Mouse (Mus musculus) heart, embryonic 14.5 days (tissue): ENCODE results near the gene Gnb2. TPM values are rescaled to one million over a fixed set of nuclear protein-coding genes. Genes with fewer than 3 reads are reported as not detected.

Source experiments
- ATAC-seq: fragments of 200-750 bp; cut with Nextera tagmentation; 2 replicates; pipeline ENCODE4 v1.8.0; 2017; ENCODE audit warnings: low read depth, moderate TSS enrichment; ENCODE audit not compliant: insufficient number of reproducible peaks, insufficient read depth, low FRiP score
- H3K27ac ChIP-seq, 2 experiments: fragments of 200-500 bp in 1 of 2; fragments of 300-500 bp in 1 of 2; sonication (generic) in 1 of 2; replicated peaks in 1 of 2; 2 replicates each; pipeline ENCODE4 v1.5.1; 2012 to 2014; ENCODE audit warnings: low read depth in 2 of 2, low read length in 2 of 2, control low read depth in 1 of 2, mild to moderate bottlenecking in 1 of 2, mixed read lengths in 1 of 2; ENCODE audit not compliant: control insufficient read depth in 1 of 2, insufficient read depth in 1 of 2
- H3K27me3 ChIP-seq: fragments of 300-500 bp; sonication (generic); 2 replicates; pipeline ENCODE4 v1.6.1; 2014; ENCODE audit warnings: mild to moderate bottlenecking, low read length, control low read depth; ENCODE audit not compliant: control insufficient read depth, insufficient read depth
- H3K36me3 ChIP-seq: fragments of 300-500 bp; sonication (generic); 2 replicates; pipeline ENCODE4 v1.6.1; 2014; ENCODE audit warnings: mild to moderate bottlenecking, control low read depth, low read length, mixed read lengths; ENCODE audit not compliant: control insufficient read depth, insufficient read depth
- H3K4me1 ChIP-seq, 2 experiments: fragments of 200-500 bp in 1 of 2; fragments of 300-500 bp in 1 of 2; sonication (generic) in 1 of 2; 2 replicates each; pipeline ENCODE4 v1.6.1; 2012 to 2014; ENCODE audit warnings: low read length in 2 of 2, control low read depth in 1 of 2, mixed read lengths in 1 of 2; ENCODE audit not compliant: control insufficient read depth in 2 of 2, insufficient read depth in 2 of 2
- H3K4me2 ChIP-seq: fragments of 300-500 bp; sonication (generic); 2 replicates; pipeline ENCODE4 v1.6.1; 2014; ENCODE audit warnings: mild to moderate bottlenecking, low read length
- H3K4me3 ChIP-seq, 2 experiments: fragments of 200-500 bp in 1 of 2; fragments of 300-500 bp in 1 of 2; sonication (generic) in 1 of 2; 2 replicates each; pipeline ENCODE4 v1.5.1; 2012 to 2014; ENCODE audit warnings: low read length in 2 of 2, mild to moderate bottlenecking in 2 of 2, control low read depth in 1 of 2, low read depth in 1 of 2, moderate library complexity in 1 of 2; ENCODE audit not compliant: control insufficient read depth in 1 of 2, insufficient read depth in 1 of 2
- H3K9ac ChIP-seq: fragments of 300-500 bp; sonication (generic); 2 replicates; pipeline ENCODE4 v1.6.1; 2014; ENCODE audit warnings: mild to moderate bottlenecking, low read length
- H3K9me3 ChIP-seq: fragments of 300-500 bp; sonication (generic); 2 replicates; pipeline ENCODE4 v1.6.1; 2016; ENCODE audit warnings: low read length, control low read depth; ENCODE audit not compliant: control insufficient read depth
- WGBS: fragments of 180-500 bp; shearing (Covaris S2); extraction: QIAGEN DNeasy Blood & Tissue Kit; methylation state at CpG from one replicate; pipeline ENCODE4 v1.1.7; 2014; 5-methylcytosine and 5-hydroxymethylcytosine counted together
- polyA plus RNA-seq: library from polyadenylated mRNA; unstranded; fragments of >200 nt; fragmentation: Nextera tagmentation; extraction: Ambion mirVana; gene quantifications from 2 replicates; pipeline ENCODE4 v1.2.1, GENCODE M21; 2014

Gnb2 gene
- polyA plus RNA-seq, 1 experiment from 2014 or later = 340 TPM

GRCm38 (mm10) chr5:137539291-137539801 lies 6.0 kb upstream of the Gnb2 start:
- Histone ChIP-seq H3K9ac (0 out of 2 replicates have a peak overlapping the region, but pooled peaks have one; percentile 16), H3K4me2 (no peak overlapping the region), H3K4me1 (peaks cover 3 to 6% of the 10 kb centered on the region in 2 experiments; a peak in 3 of 4 replicates), H3K27me3 (no peaks in the 10 kb centered on the region), H3K9me3 (no peaks in the 10 kb centered on the region), H3K4me3 (no peak overlapping the region), H3K36me3 (no peaks in the 10 kb centered on the region), H3K27ac (no peak overlapping the region)
- 34% methylated on average over 7 of the region's 7 CpGs for WGBS
- ATAC-seq = no peak

DNA sequence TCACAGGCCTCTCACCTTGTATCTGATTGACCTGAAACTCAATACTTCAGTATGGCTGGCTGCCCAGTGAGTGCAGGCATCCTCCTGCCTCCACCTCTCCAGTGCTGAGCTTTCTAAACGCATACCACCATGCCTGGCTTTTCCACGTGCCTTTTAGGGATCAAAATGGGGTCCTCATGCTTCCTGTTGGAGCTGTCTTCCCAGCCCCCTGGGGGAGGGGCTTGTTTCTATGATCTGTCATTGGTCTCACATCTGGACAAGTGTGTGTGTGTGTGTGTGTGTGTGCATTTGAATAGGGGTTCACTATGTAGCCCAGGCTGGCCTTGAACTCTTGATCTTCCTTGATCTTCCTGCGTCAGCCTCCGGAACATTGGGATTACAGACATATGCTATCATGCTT lies 4.2 kb upstream of the Gnb2 start:
- WGBS = 59% methylated on average over 4 of the region's 4 CpGs
- no peak overlapping the region for H3K4me3 ChIP-seq
- H3K9me3 ChIP-seq = no peaks in the 10 kb centered on the region
- H3K9ac ChIP-seq = no peak overlapping the region
- no peaks in the 10 kb centered on the region for H3K36me3 ChIP-seq
- no peak overlapping the region for H3K4me2 ChIP-seq
- ATAC-seq = no peak
- peaks cover 3 to 6% of the 10 kb centered on the region in 2 experiments; a peak in 3 of 4 replicates for H3K4me1 ChIP-seq
- H3K27me3 ChIP-seq = no peaks in the 10 kb centered on the region
- no peak overlapping the region for H3K27ac ChIP-seq

DNA sequence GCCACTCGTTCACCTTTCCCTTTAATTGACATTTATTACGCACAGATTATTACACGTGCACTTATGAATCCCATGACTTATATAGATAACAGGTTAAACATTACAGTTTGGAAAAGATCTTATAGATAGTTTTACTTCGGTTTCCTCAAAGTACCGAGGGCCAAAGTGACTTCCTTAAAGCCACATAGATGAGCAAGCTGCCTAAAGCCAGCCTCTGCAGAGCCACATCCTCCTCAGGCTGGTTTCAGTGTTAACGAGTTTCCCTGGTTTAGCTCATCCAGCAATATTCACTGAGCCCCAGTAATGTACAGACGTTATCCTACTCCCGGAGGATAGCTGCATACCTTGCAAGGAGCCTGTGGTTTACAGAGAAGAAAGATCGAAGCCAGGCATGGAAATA lies 2.0 kb upstream of the Gnb2 start:
- Histone ChIP-seq H3K4me3 (no peak overlapping the region), H3K27me3 (no peaks in the 10 kb centered on the region), H3K4me2 (no peak overlapping the region), H3K4me1 (peaks cover 4 to 11% of the 10 kb centered on the region in 2 experiments), H3K27ac (no peak overlapping the region), H3K9me3 (no peaks in the 10 kb centered on the region), H3K36me3 (peaks cover under 1% of the 10 kb centered on the region; the same call in 1 of the 2 replicates), H3K9ac (no peak overlapping the region)
- WGBS = 75% methylated on average over 9 of the region's 9 CpGs
- ATAC-seq = no peak

GRCm38 (mm10) chr5:137534762-137535161 lies 1.5 kb upstream of the Gnb2 start:
- Histone ChIP-seq H3K9ac (no peak overlapping the region), H3K36me3 (peaks cover 6% of the 10 kb centered on the region), H3K27me3 (no peaks in the 10 kb centered on the region), H3K4me1 (peaks cover 8 to 17% of the 10 kb centered on the region in 2 experiments), H3K9me3 (no peaks in the 10 kb centered on the region), H3K4me3 (no peak overlapping the region), H3K27ac (no peak overlapping the region), H3K4me2 (no peak overlapping the region)
- no peak for ATAC-seq
- WGBS = 98% methylated on average over 3 of the region's 3 CpGs

- peak overlapping the region; percentile 82 for H3K9ac ChIP-seq
- H3K4me2 ChIP-seq = peak overlapping the region; percentile 76
- H3K9me3 ChIP-seq = no peaks in the 10 kb centered on the region
- H3K36me3 ChIP-seq = peaks cover 26% of the 10 kb centered on the region
- H3K27ac ChIP-seq = peak overlapping the region; percentile 89 to 97
- no peaks in the 10 kb centered on the region for H3K27me3 ChIP-seq
- peak overlapping the region; percentile 54 to 99 for H3K4me3 ChIP-seq
- peaks cover 5 to 11% of the 10 kb centered on the region in 2 experiments for H3K4me1 ChIP-seq
- WGBS = 0% methylated on average over 11 of the region's 12 CpGs
- peak; percentile 0; the same call in 1 of the 2 replicates for ATAC-seq
Measured at GRCm38 (mm10) chr5:137532808-137533116, 548 bp downstream of the Gnb2 start.

- ATAC-seq = no peak
- Histone ChIP-seq H3K27me3 (no peaks in the 10 kb centered on the region), H3K4me3 (peak overlapping the region; percentile 54 to 99), H3K9me3 (no peaks in the 10 kb centered on the region), H3K4me1 (peaks cover 5 to 11% of the 10 kb centered on the region in 2 experiments), H3K9ac (peak overlapping the region; percentile 82), H3K36me3 (peaks cover 31% of the 10 kb centered on the region), H3K27ac (peak overlapping the region; percentile 89 to 97), H3K4me2 (peak overlapping the region; percentile 76)
- WGBS = under 1% methylated on average over 19 of the region's 19 CpGs
Measured at GRCm38 (mm10) chr5:137532131-137532807, 1.0 kb downstream of the Gnb2 start.

GRCm38 (mm10) chr5:137531414-137532130 lies 1.7 kb downstream of the Gnb2 start:
- H3K4me3 ChIP-seq = peak overlapping the region; percentile 54 to 99
- peaks cover 5 to 11% of the 10 kb centered on the region in 2 experiments for H3K4me1 ChIP-seq
- H3K36me3 ChIP-seq = peaks cover 38% of the 10 kb centered on the region
- H3K27ac ChIP-seq = peak overlapping the region; percentile 89 to 97
- H3K9ac ChIP-seq = peak overlapping the region; percentile 82
- under 1% methylated on average over 51 of the region's 51 CpGs for WGBS
- no peaks in the 10 kb centered on the region for H3K27me3 ChIP-seq
- peak; percentile 22; the same call in 1 of the 2 replicates for ATAC-seq
- H3K9me3 ChIP-seq = no peaks in the 10 kb centered on the region
- peak overlapping the region; percentile 76 for H3K4me2 ChIP-seq
